Mouse (Mus musculus) embryonic fibroblast, embryonic 13.5 days (primary cell): ENCODE results near the gene Cnbd2. TPM values are rescaled to one million over a fixed set of nuclear protein-coding genes. Genes with fewer than 3 reads are reported as not detected.

ENCODE experiments used
- H3K27ac ChIP-seq: 2 replicates; pipeline ENCODE4 v1.5.1; 2012; ENCODE audit warnings: low read length, control low read depth, inconsistent platforms; ENCODE audit not compliant: insufficient read depth
- H3K4me1 ChIP-seq: 2 replicates; pipeline ENCODE4 v1.6.1; 2011; ENCODE audit warnings: low read length; ENCODE audit not compliant: control insufficient read depth, insufficient read depth
- H3K4me3 ChIP-seq: 2 replicates; pipeline ENCODE4 v1.5.1; 2011; ENCODE audit warnings: mild to moderate bottlenecking, control low read depth, low read length; ENCODE audit not compliant: insufficient read depth
- CTCF ChIP-seq: IDR thresholded peaks from 2 replicates; pipeline ENCODE4 v1.5.1; 2011; ENCODE audit warnings: mild to moderate bottlenecking, control low read depth, low read length, moderate library complexity, borderline replicate concordance; ENCODE audit not compliant: insufficient read depth
- POLR2A ChIP-seq: IDR thresholded peaks from 2 replicates; pipeline ENCODE4 v1.6.1; 2011; ENCODE audit warnings: low read depth, mild to moderate bottlenecking, control low read depth, low read length, moderate library complexity
- polyA plus RNA-seq: library from polyadenylated mRNA; stranded (reverse); fragments of >200 nt; gene quantifications from 2 replicates; pipeline ENCODE4 v1.2.4, GENCODE M21; 2011; ENCODE audit warnings: low read depth; ENCODE audit not compliant: missing spikeins, insufficient read length

Cnbd2 gene
- 1.3 and 3.4 TPM in 2 replicates for polyA plus RNA-seq

- Histone ChIP-seq H3K4me1 (peaks cover 4% of the 10 kb centered on the region), H3K27ac (peak within 1 kb of the TSS; percentile 94), H3K4me3 (peak within 1 kb of the TSS; percentile 67)
- TF ChIP-seq CTCF (0 out of 2 replicates have a peak, but pooled peaks have one; percentile 23), POLR2A (peak; percentile 86)
Observed at GRCm38 (mm10) chr2:156312297-156312897, at the start of gene Cnbd2, which contains the start of gene Scand1. Cnbd2 (plus strand) TSS chr2:156312299. Scand1 (minus strand) TSS chr2:156312704.

- Histone ChIP-seq H3K27ac (no peak overlapping the region), H3K4me1 (peaks cover 4% of the 10 kb centered on the region; the same call in 1 of the 2 replicates), H3K4me3 (no peak overlapping the region)
- TF ChIP-seq CTCF: no peak
- TF ChIP-seq POLR2A: no peak
Observed at GRCm38 (mm10) chr2:156263204-156263893, 48.8 kb upstream of the Cnbd2 start.

DNA sequence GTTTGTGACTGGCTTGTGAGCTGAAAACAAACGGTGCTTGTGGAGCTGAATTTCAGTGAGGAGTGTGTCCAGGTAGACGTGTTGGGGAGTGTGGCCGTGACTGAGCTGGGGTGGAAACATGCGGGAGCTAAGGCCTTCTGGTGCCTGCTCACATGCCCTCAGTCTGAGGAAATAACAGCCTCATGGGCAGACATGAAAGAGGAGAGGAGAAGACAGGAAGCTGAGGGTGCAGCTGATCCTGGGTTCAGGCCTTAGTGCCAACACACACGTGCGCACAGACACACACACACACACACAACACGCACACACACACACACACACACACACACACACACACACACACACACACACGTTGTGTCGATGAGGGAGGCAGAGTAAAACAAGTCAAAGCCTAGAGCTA lies 44.5 kb upstream of the Cnbd2 start:
- Histone ChIP-seq H3K27ac (no peak overlapping the region), H3K4me3 (no peak overlapping the region), H3K4me1 (no peaks in the 10 kb centered on the region)
- no peak for TF ChIP-seq CTCF
- no peak for TF ChIP-seq POLR2A

DNA sequence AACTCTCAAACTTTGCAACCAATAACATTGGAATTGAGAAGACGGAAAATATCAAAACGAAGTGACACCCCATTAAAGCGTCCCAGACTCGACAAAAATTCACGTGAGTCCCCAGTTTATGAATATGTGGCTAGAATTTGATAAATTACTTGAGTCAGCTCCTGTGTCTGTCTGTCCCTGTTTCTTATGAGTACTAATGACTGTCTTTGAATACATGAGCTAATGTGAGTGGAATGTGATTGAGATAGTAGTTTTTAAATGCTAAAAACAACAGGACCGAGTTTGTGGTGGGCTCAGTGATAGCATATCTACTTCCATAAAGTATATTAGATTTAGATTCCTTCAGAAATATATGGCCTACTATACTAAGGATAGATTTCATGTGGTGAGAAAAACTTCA lies 39.5 kb upstream of the Cnbd2 start:
- H3K27ac ChIP-seq: no peak overlapping the region
- TF ChIP-seq POLR2A: no peak
- no peak for TF ChIP-seq CTCF
- H3K4me3 ChIP-seq: no peak overlapping the region

DNA sequence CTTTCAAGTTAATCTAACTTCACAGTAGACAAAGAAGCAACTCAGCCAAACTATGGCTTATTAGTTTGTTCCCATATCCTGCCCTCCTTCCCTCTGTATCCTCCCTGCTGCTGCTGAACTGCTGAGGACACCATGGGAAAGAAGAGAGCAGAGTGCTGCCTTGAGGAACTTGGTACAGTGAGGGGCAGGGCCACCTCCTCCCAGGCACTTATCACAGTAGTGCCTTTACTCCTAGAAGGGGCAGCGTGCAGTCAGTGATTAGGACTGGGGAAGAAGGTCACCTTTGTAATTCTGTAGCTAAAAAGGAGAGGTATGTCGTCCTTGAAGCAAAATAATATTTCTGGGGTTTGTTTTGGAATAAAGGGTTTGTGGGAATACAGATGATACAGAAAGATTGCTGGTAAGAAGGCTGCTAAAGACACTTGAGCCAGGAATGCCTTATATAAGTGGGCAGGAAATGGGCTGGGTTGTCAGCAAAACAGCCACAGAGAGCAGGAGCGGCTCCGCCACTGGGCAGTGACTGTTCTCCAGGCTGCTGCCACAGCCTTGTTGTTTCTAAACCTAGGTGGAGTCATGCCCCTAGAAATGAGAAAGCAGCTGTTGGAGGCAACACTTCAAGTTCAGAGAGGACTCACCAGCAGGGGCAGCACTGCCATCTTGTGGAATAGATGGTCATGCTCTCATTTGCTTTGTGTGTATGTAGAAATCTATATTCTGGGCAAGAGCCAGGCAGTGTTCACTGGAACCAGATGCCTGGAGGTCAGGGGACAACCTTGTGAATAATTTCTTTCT lies 33.7 kb upstream of the Cnbd2 start:
- Histone ChIP-seq H3K4me1 (no peaks in the 10 kb centered on the region), H3K27ac (peak overlapping the region; percentile 20), H3K4me3 (no peak overlapping the region)
- TF ChIP-seq CTCF (peak; percentile 77), POLR2A (no peak)

More for the DNA sequence above, 39.5 kb upstream of the Cnbd2 start:
- H3K4me1 ChIP-seq: no peaks in the 10 kb centered on the region

DNA sequence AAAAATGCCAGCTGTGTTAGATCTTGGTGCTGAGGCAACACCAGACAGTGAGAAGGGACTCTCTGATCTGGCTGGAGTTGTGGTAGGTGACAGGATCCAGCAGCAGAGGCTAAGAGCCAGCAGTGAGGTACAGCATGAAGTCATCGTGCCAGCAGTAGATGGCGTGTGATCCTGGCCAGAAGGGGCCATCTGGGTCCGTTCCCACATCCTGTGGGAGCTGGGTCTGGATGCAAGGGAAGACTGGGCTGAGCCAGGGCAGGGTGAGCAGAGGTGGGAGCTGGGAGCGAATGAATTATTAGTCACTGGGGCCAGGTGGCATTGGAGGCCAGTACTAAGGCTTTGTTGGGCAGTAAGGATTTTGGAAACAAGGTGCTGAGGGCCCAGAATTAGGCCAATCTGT lies 30.9 kb upstream of the Cnbd2 start:
- TF ChIP-seq CTCF: no peak
- TF ChIP-seq POLR2A: no peak

GRCm38 (mm10) chr2:156285161-156285560 lies 26.9 kb upstream of the Cnbd2 start:
- TF ChIP-seq CTCF: no peak
- no peak for TF ChIP-seq POLR2A

More for the DNA sequence above, 30.9 kb upstream of the Cnbd2 start:
- no peak overlapping the region for H3K4me3 ChIP-seq
- no peak overlapping the region for H3K27ac ChIP-seq
- no peaks in the 10 kb centered on the region for H3K4me1 ChIP-seq

DNA sequence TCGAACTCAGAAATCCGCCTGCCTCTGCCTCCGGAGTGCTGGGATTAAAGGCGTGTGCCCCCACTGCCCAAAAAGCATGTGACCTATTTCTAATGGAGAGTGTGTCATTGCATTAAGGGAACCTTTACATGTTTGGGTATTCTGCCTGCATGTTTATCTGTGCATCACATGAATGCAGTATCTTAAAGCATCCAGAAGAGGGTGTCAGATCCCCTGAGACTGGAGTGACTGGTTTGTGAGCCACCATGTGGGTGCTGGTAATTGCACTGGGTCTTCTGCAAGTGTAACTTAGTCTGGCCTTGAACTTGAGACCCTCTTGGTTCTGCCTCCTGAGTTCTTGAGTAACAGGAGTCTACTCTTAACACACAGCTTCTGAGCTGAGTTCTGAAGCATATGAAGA lies 25.4 kb upstream of the Cnbd2 start:
- no peak for TF ChIP-seq CTCF
- no peak for TF ChIP-seq POLR2A
- H3K27ac ChIP-seq: no peak overlapping the region
- H3K4me3 ChIP-seq: no peak overlapping the region
- no peaks in the 10 kb centered on the region for H3K4me1 ChIP-seq

More at GRCm38 (mm10) chr2:156285161-156285560, 26.9 kb upstream of the Cnbd2 start:
- H3K4me1 ChIP-seq: no peaks in the 10 kb centered on the region
- H3K27ac ChIP-seq: no peak overlapping the region
- H3K4me3 ChIP-seq: no peak overlapping the region

DNA sequence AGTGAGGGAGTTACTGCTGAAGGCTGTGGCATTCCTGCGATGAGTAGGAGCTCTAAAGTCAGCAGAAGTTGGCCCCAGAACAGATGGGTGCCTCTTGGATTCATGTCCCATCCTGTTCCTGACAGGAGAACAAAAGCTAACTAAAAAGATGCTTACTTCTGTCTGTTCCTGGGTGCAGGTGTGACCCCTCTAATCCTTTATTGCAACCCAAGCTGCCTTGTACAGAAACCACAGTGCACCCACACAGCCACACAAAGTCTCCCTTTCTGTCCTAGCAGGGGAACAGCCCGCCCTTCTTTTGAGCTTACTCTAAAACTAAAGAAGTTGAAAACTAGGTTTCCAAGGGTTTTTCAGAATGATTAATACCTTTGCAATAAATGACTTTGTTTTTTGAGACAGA lies 23.9 kb upstream of the Cnbd2 start:
- Histone ChIP-seq H3K27ac (no peak overlapping the region), H3K4me1 (no peaks in the 10 kb centered on the region), H3K4me3 (no peak overlapping the region)
- TF ChIP-seq POLR2A (no peak), CTCF (no peak)
